Mouse (Mus musculus): ENCODE measurements around the gene Shtn1. TPM values are rescaled to one million over a fixed set of nuclear protein-coding genes. Genes with fewer than 3 reads are reported as not detected.

Shtn1 gene
- polyA plus RNA-seq, 1 experiment from 2014 or later, result 2.7 TPM

- no peak for ATAC-seq (ENCODE audit: low FRiP score, low TSS enrichment)
- Histone ChIP-seq H3K4me2 (replicated peaks; ENCODE audit: low read depth, low read length) (no peak overlapping the region), H3K36me3 (ENCODE audit: insufficient read depth, low read length) (no peaks in the 10 kb centered on the region), H3K27ac (ENCODE audit: low read length) (no peak overlapping the region), H3K9me3 (ENCODE audit: low read length) (no peaks in the 10 kb centered on the region), H3K4me3 (ENCODE audit: low read length) (no peak overlapping the region), H3K4me1 (ENCODE audit: insufficient read depth, low read length) (no peaks in the 10 kb centered on the region), H3K27me3 (ENCODE audit: insufficient read depth, low read length) (peaks cover 28% of the 10 kb centered on the region), H3K9ac (replicated peaks; ENCODE audit: low read length) (no peak overlapping the region)
- 85% methylated on average over 3 of the region's 3 CpGs for WGBS
These were observed 124.4 kb downstream of the Shtn1 start for GRCm38 (mm10) chr19:58951521-58951920.

- peaks cover 3% of the 10 kb centered on the region; the same call in 1 of the 2 replicates for H3K27me3 ChIP-seq (ENCODE audit: insufficient read depth, low read length)
- ATAC-seq (ENCODE audit: low FRiP score, low TSS enrichment), result no peak
- WGBS, result 83% methylated on average over 7 of the region's 7 CpGs
- H3K9ac ChIP-seq (replicated peaks; ENCODE audit: low read length), result no peak overlapping the region
- H3K4me3 ChIP-seq (ENCODE audit: low read length), result no peak overlapping the region
- H3K4me1 ChIP-seq (ENCODE audit: insufficient read depth, low read length), result peaks cover 11% of the 10 kb centered on the region
- H3K4me2 ChIP-seq (replicated peaks; ENCODE audit: low read depth, low read length), result no peak overlapping the region
- H3K27ac ChIP-seq (ENCODE audit: low read length), result no peak overlapping the region
- no peaks in the 10 kb centered on the region for H3K36me3 ChIP-seq (ENCODE audit: insufficient read depth, low read length)
- H3K9me3 ChIP-seq (ENCODE audit: low read length), result no peaks in the 10 kb centered on the region
These were observed 129.9 kb downstream of the Shtn1 start for GRCm38 (mm10) chr19:58945959-58946358.

- ATAC-seq (ENCODE audit: low FRiP score, low TSS enrichment), result peak; percentile 97
- Histone ChIP-seq H3K27ac (ENCODE audit: low read length) (peak within 1 kb of the TSS; percentile 74), H3K9me3 (ENCODE audit: low read length) (no peaks in the 10 kb centered on the region), H3K4me1 (ENCODE audit: insufficient read depth, low read length) (peaks cover 11% of the 10 kb centered on the region), H3K4me3 (ENCODE audit: low read length) (peak within 1 kb of the TSS; percentile 67), H3K9ac (replicated peaks; ENCODE audit: low read length) (peak within 1 kb of the TSS; percentile 83), H3K4me2 (replicated peaks; ENCODE audit: low read depth, low read length) (peak within 1 kb of the TSS; percentile 96), H3K36me3 (ENCODE audit: insufficient read depth, low read length) (no peaks in the 10 kb centered on the region), H3K27me3 (ENCODE audit: insufficient read depth, low read length) (no peaks in the 10 kb centered on the region; the same call in 1 of the 2 replicates)
- WGBS, result under 1% methylated on average over 65 of the region's 65 CpGs
These were observed 132.8 kb downstream of the Shtn1 start, which contains the start of the genes Eno4 and Hspa12a for GRCm38 (mm10) chr19:58942841-58943828. Eno4 (plus strand) TSS chr19:58943425. Hspa12a (minus strand) TSS chr19:58943654.

DNA sequence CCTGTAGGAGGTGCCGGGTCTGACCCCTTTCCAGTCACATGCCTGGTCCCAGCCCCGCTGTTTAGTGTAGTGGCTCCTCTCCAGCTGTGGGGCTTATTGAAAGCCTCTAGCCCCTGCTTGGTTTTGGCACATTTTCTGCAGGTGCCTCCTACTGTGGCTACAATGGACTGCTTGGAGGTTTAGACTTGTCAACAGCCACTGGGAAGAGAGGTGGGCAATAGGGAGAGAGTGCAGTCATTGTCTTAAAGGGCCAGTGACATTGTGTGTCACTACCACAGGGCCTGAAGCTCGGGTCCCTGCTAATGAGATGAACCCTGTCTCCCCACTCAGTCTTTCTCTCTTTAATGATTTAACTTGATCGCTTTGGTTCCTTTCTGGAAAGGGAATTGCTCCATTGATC is 142.8 kb downstream of the Shtn1 start:
- ATAC-seq (ENCODE audit: low FRiP score, low TSS enrichment), result no peak
- H3K4me2 ChIP-seq (replicated peaks; ENCODE audit: low read depth, low read length), result no peak overlapping the region
- no peak overlapping the region for H3K27ac ChIP-seq (ENCODE audit: low read length)
- H3K9ac ChIP-seq (replicated peaks; ENCODE audit: low read length), result no peak overlapping the region
- WGBS, result 16% methylated on average over 4 of the region's 4 CpGs
- H3K27me3 ChIP-seq (ENCODE audit: insufficient read depth, low read length), result peaks cover 21% of the 10 kb centered on the region
- no peaks in the 10 kb centered on the region for H3K36me3 ChIP-seq (ENCODE audit: insufficient read depth, low read length)
- 0 out of 2 replicates have a peak, but pooled peaks cover 3% of the 10 kb centered on the region for H3K4me1 ChIP-seq (ENCODE audit: insufficient read depth, low read length)
- no peaks in the 10 kb centered on the region for H3K9me3 ChIP-seq (ENCODE audit: low read length)
- no peak overlapping the region for H3K4me3 ChIP-seq (ENCODE audit: low read length)

DNA sequence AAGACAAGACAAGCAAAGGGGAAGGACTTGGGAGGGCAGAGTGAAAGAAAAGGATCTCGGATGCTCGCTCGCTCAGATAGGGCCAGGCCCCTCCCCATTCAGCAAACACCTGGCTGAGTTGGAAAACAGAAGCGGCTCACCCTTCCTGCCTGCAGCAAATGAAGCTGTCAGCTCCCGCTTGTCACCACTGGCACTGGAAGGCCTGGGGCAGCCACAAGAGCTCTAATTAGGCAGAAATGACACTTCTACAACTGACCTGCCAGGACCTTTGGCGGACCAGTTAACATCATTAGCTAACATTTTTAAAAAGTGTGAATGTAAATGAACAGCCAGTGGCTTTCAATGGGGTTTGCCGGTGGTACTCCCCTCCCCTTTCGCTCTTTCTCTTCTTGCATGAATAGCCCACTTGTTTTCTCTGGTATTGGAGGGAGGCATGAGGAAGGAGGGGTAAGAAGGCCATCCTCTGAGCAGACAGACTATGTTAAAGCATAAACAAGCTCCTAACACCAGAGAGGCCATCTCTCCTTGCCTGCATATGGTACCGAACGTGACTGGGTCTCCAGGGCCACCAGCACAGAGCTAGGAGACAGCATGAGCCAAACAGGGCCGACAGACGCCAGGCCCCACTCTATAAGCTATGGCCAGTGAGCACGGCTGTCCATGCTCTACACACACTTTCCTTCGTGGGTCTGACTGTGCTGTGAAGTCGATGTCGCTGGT is 144.7 kb downstream of the Shtn1 start:
- Histone ChIP-seq H3K36me3 (ENCODE audit: insufficient read depth, low read length) (no peaks in the 10 kb centered on the region), H3K4me2 (replicated peaks; ENCODE audit: low read depth, low read length) (no peak overlapping the region), H3K9ac (replicated peaks; ENCODE audit: low read length) (no peak overlapping the region), H3K4me3 (ENCODE audit: low read length) (no peak overlapping the region), H3K4me1 (ENCODE audit: insufficient read depth, low read length) (no peaks in the 10 kb centered on the region), H3K27me3 (ENCODE audit: insufficient read depth, low read length) (peaks cover 21% of the 10 kb centered on the region), H3K27ac (ENCODE audit: low read length) (no peak overlapping the region), H3K9me3 (ENCODE audit: low read length) (no peaks in the 10 kb centered on the region)
- ATAC-seq (ENCODE audit: low FRiP score, low TSS enrichment), result no peak
- WGBS, result 46% methylated on average over 16 of the region's 16 CpGs

Other genes starting within 250 kb of the Shtn1 start
- gene Eno4, start 132.7 kb downstream of the Shtn1 start, polyA plus RNA-seq (2015; fragmentation: Nextera tagmentation; extraction: Ambion mirVana), result 0.64 and 0.85 TPM in 2 replicates
- 18.1 TPM in 2 replicates for gene Hspa12a, start 132.4 kb downstream of the Shtn1 start, polyA plus RNA-seq (2015; fragmentation: Nextera tagmentation; extraction: Ambion mirVana)
- not detected in 2 replicates for gene Vax1, start 94.0 kb upstream of the Shtn1 start, polyA plus RNA-seq (2015; fragmentation: Nextera tagmentation; extraction: Ambion mirVana)
- not detected in 2 replicates for gene Kcnk18, start 143.1 kb upstream of the Shtn1 start, polyA plus RNA-seq (2015; fragmentation: Nextera tagmentation; extraction: Ambion mirVana)
- 8.1 and 9.9 TPM in 2 replicates for gene Slc18a2, start 184.8 kb upstream of the Shtn1 start, polyA plus RNA-seq (2015; fragmentation: Nextera tagmentation; extraction: Ambion mirVana)
- gene Rps12-ps3, start 246.2 kb upstream of the Shtn1 start, polyA plus RNA-seq (2015; fragmentation: Nextera tagmentation; extraction: Ambion mirVana), result 22.6 and 54.9 TPM in 2 replicates